Mouse (Mus musculus) kidney, adult 2 months (tissue): ENCODE data around the gene B4galt1.

Experiments
- CTCF ChIP-seq: fragments of 200-500 bp; conservative IDR thresholded peaks from 2 replicates; pipeline ENCODE4 v1.5.1; 2011; ENCODE audit warnings: low read depth, mild to moderate bottlenecking, control low read depth, low read length, moderate library complexity, mixed read lengths; ENCODE audit not compliant: insufficient read depth, insufficient read length
- POLR2A ChIP-seq: fragments of 200-500 bp; IDR thresholded peaks from one replicate; pipeline ENCODE4 v1.6.1; 2011; ENCODE audit warnings: low read depth, low read length, control low read depth

DNA sequence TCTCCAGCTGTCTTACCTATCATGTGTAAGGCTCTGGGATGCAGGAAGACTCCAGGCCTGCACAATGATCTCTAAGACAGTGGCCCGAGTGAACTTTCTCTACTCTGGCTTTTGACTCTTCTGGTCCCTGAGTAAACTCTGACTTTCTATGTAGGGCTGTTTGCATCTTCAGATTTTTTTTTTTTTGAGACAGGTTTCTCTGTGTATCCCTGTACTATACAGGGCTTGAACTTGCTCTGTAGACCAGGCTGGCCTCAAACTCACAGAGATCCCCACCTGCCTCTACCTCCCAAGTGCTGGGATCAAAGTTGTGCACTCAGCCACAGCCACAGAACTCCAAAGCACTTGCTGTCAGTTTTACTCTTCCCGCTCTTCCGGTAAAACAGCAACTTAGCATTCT, 16.8 kb downstream of the B4galt1 start:
- no peak for TF ChIP-seq CTCF
- no peak for TF ChIP-seq POLR2A
